Mouse (Mus musculus) T-helper 17 cell (primary cell): ENCODE data around the gene Tdp1.

Experiments
- in situ Hi-C, 2 experiments: fragments of 300-600 bp; cut with MboI, MseI; formaldehyde crosslinking; loops; 1 replicate in 1 of 2; 2 replicates in 1 of 2; pipeline ENCODE4 v1.15.1; 2025; ENCODE audit warnings: high pct_unique_total_duplicates in 2 of 2

The Tdp1 gene

DNA sequence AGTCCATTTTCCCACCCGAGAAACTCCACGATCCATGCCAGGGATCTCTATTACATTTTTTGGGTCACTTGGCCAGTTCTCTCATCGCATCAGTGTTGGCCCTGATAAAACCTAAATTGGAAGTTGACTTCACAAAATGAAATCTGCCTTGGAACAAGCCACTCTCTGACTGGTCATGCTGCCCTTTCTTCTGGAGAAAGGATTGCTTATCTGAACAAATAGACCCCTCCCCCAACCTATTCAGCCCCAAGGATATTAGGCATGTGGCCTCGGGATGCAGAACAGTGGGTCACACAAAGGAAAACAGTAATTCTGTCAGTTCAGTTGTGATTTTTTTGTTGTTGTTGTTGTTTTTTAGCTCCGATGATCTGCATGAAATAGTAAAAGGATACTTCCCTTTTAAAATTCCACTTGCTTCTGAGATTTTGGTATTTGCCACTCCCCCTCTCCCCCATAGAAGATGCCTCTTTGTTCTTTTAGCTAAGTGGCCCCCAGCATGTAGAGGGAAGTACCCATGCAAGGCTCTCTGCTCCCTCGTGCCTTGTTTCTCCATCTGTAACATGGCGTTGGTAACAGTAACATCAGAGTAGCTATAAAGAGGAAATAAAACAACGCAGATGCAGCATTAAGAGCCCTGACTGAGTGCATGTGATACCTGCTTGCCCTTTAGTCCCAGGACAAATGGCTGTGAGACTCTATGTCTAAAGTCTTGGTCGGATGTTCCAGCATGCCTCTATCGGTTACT lies 109.0 kb downstream of the Tdp1 start:
- in situ Hi-C loops = no loop called here

- in situ Hi-C loops = no loop called here
Observed at GRCm38 (mm10) chr12:99995951-99996350, 111.6 kb downstream of the Tdp1 start.

DNA sequence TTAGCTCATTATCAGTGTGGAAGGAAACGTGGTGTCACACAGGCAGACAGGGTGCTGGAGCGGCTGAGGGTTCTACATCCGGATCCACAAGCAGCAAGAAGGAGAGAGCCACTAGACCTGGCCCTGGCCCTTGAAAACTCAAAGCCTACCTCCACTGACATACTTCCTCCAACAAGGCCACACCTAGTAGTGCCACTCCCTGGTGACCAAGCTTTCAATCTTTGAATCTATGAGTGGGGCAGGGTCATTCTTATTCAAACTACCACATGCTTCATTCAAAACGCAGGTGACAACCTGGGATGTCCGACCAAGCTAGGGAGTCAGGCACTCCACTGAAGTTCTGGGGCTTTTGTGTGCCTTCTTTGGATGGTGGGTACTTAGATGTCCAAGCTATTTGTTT lies 115.4 kb downstream of the Tdp1 start:
- in situ Hi-C loops = no loop called here

- in situ Hi-C loops = no loop called here
Observed at GRCm38 (mm10) chr12:100000381-100000780, 116.1 kb downstream of the Tdp1 start.

- in situ Hi-C loops = no loop called here
Observed at GRCm38 (mm10) chr12:100001246-100001645, 116.9 kb downstream of the Tdp1 start.

DNA sequence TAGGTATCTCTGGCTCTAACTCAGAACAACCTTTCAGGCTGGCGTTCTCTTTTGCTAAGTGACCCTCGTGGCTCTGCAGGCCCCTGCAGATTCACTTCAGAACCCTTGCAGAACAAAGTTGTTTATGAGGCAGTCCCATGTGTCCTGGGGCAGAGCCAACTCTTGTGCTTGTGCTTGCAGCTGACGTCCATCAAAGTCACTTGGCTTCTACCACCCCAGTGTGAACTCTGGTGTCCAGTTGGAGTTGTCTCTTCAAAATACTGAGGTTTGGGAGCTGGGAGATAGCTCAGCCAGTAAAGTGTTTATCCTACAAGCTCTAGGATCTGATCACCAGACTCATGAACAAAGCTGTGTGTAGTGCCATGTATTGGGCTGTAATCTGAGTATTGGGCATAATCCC lies 117.6 kb downstream of the Tdp1 start:
- in situ Hi-C loops = no loop called here

DNA sequence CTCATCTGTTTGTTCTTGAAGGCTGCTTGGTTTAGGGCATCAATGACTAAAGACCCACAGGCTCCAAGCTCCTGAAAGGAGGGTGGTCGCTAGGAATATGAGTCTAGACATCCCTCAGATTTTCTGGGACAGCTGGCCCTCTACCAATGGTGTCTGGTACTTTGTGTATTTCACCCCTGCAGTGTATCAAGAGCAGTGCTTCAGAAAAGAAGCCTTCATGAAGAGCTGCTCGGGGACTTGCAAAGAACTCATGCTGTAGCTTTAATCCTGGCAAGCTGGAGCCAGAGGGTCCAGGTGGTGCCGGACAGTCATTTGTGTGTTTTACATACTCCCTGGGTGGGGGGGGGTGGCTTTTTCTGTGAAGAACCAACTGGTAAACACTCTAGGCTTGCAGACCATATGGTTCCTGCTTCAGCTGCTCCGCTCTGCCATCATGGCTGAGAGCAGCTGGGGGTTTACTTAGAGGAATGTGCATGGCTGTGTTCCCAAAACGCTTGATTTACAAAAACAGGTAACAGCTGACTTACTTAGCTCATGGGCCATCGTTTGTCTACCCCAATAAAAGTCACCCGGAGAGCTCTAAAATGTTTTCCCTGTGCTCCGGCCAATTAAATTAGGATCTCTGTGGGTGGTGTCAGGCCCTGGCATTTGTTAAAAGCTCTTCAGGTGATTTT lies 118.7 kb downstream of the Tdp1 start:
- in situ Hi-C loops = no loop called here
